Mouse (Mus musculus) CH12.LX (cell line): ENCODE measurements around the gene Atp8b5.

Experiments
- CHD2 ChIP-seq: IDR thresholded peaks from 2 replicates; pipeline ENCODE4 v1.6.1; 2011; ENCODE audit warnings: low read length, improper control_type of control experiment
- CTCF ChIP-seq, 2 experiments: IDR thresholded peaks in 1 of 2; conservative IDR thresholded peaks in 1 of 2; 2 replicates each; pipeline ENCODE4 v1.5.1; 2011 to 2012; ENCODE audit warnings: low read depth in 2 of 2, low read length in 2 of 2, improper control_type of control experiment in 1 of 2, inconsistent platforms in 1 of 2, mild to moderate bottlenecking in 1 of 2, moderate library complexity in 1 of 2
- ETS1 ChIP-seq: conservative IDR thresholded peaks from 2 replicates; pipeline ENCODE4 v1.6.1; 2012; ENCODE audit warnings: low read depth, mild to moderate bottlenecking, inconsistent platforms, low read length, improper control_type of control experiment, moderate library complexity
- JUN ChIP-seq: IDR thresholded peaks from 2 replicates; pipeline ENCODE4 v1.6.1; 2011; ENCODE audit warnings: low read depth, mild to moderate bottlenecking, low read length, improper control_type of control experiment, moderate library complexity; ENCODE audit not compliant: insufficient read depth
- JUND ChIP-seq: conservative IDR thresholded peaks from 2 replicates; pipeline ENCODE4 v1.6.1; 2011; ENCODE audit warnings: low read depth, low read length, improper control_type of control experiment
- MAFK ChIP-seq: IDR thresholded peaks from 2 replicates; pipeline ENCODE4 v1.6.1; 2011; ENCODE audit warnings: low read length, improper control_type of control experiment; ENCODE audit not compliant: insufficient replicate concordance
- MAX ChIP-seq: IDR thresholded peaks from 2 replicates; pipeline ENCODE4 v1.6.1; 2011; ENCODE audit warnings: low read length, improper control_type of control experiment
- MAZ ChIP-seq: IDR thresholded peaks from 2 replicates; pipeline ENCODE4 v1.6.1; 2012; ENCODE audit warnings: low read depth, mild to moderate bottlenecking, inconsistent platforms, low read length, improper control_type of control experiment, moderate library complexity
- NELFE ChIP-seq: IDR thresholded peaks from 2 replicates; pipeline ENCODE4 v1.6.1; 2011; ENCODE audit warnings: low read depth, low read length, improper control_type of control experiment
- POLR2A ChIP-seq: IDR thresholded peaks from 2 replicates; pipeline ENCODE4 v1.6.1; 2011; ENCODE audit warnings: low read depth, mild to moderate bottlenecking, improper control_type of control experiment, low read length
- SIN3A ChIP-seq: IDR thresholded peaks from 2 replicates; pipeline ENCODE4 v1.6.1; 2012; ENCODE audit warnings: low read length, improper control_type of control experiment, inconsistent platforms
- SMC3 ChIP-seq: IDR thresholded peaks from 2 replicates; pipeline ENCODE4 v1.6.1; 2011; ENCODE audit warnings: low read depth, low read length, improper control_type of control experiment

DNA sequence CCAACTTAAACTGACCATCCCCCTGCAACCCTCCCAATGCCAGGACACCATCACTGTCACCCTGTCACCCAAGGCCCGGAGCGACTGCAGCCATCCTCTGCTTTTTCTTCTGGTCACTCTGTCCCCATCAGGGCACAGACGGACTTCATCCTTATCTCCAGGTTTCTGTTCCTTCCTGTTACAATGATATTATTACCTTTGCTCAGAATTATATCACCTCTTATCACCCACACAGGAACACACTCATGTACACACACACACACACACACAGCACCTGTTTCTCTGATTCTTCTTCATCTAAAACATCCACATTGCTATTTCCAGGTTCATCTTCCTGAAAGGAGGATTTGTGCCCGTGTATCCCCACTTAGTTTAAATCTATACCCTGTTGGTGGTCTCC, 107.3 kb downstream of the Atp8b5 start:
- TF ChIP-seq MAFK = no peak
- no peak for TF ChIP-seq JUND
- no peak for TF ChIP-seq JUN
- TF ChIP-seq MAX = no peak
- TF ChIP-seq POLR2A = no peak
- no peak for TF ChIP-seq CTCF (conservative IDR thresholded peaks at IDR 0.05 in 1 of 2, IDR thresholded peaks at IDR 0.05 in 1 of 2; ENCODE audit: low read depth in 2 of 2, low read length in 2 of 2)
- no peak for TF ChIP-seq CHD2
- no peak for TF ChIP-seq NELFE
- TF ChIP-seq MAZ = no peak
- TF ChIP-seq SIN3A = no peak
- TF ChIP-seq SMC3 = no peak
- TF ChIP-seq ETS1 = no peak
